Mouse (Mus musculus): ENCODE results near the gene Cdkn2aipnl. TPM values are rescaled to one million over a fixed set of nuclear protein-coding genes. Genes with fewer than 3 reads are reported as not detected.

The Cdkn2aipnl gene
- polyA plus RNA-seq, 1 experiment from 2014 or later, result 116 TPM

GRCm38 (mm10) chr11:51949919-51950318 lies 17.5 kb upstream of the Cdkn2aipnl start:
- H3K27ac ChIP-seq (replicated peaks), result no peak overlapping the region
- H3K9me3 ChIP-seq, result no peaks in the 10 kb centered on the region
- no peaks in the 10 kb centered on the region for H3K27me3 ChIP-seq
- no peak for ATAC-seq (ENCODE audit: low read depth)
- peaks cover 8% of the 10 kb centered on the region for H3K4me1 ChIP-seq (replicated peaks)
- H3K36me3 ChIP-seq, result no peaks in the 10 kb centered on the region
- H3K9ac ChIP-seq, result no peak overlapping the region
- 90% methylated on average over 9 of the region's 9 CpGs for WGBS
- H3K4me3 ChIP-seq, result no peak overlapping the region
- H3K4me2 ChIP-seq, result no peak overlapping the region

GRCm38 (mm10) chr11:51951861-51952420 lies 15.5 kb upstream of the Cdkn2aipnl start:
- no peaks in the 10 kb centered on the region for H3K27me3 ChIP-seq
- H3K27ac ChIP-seq (replicated peaks), result no peak overlapping the region
- WGBS, result 66% methylated on average over 5 of the region's 5 CpGs
- no peak overlapping the region for H3K4me2 ChIP-seq
- no peak for ATAC-seq (ENCODE audit: low read depth)
- no peak overlapping the region for H3K9ac ChIP-seq
- no peaks in the 10 kb centered on the region for H3K9me3 ChIP-seq
- H3K4me1 ChIP-seq (replicated peaks), result no peaks in the 10 kb centered on the region
- no peak overlapping the region for H3K4me3 ChIP-seq
- no peaks in the 10 kb centered on the region for H3K36me3 ChIP-seq

GRCm38 (mm10) chr11:51956112-51956511 lies 11.3 kb upstream of the Cdkn2aipnl start:
- no peaks in the 10 kb centered on the region for H3K27me3 ChIP-seq
- H3K9ac ChIP-seq, result no peak overlapping the region
- WGBS, result 83% methylated on average over 9 of the region's 9 CpGs
- no peaks in the 10 kb centered on the region for H3K36me3 ChIP-seq
- ATAC-seq (ENCODE audit: low read depth), result no peak
- no peak overlapping the region for H3K4me2 ChIP-seq
- H3K9me3 ChIP-seq, result 0 out of 2 replicates have a peak, but pooled peaks cover 6% of the 10 kb centered on the region
- no peaks in the 10 kb centered on the region for H3K4me1 ChIP-seq (replicated peaks)
- no peak overlapping the region for H3K4me3 ChIP-seq
- no peak overlapping the region for H3K27ac ChIP-seq (replicated peaks)

GRCm38 (mm10) chr11:51957760-51958159 lies 9.7 kb upstream of the Cdkn2aipnl start:
- Histone ChIP-seq H3K9me3 (0 out of 2 replicates have a peak, but pooled peaks cover 6% of the 10 kb centered on the region), H3K4me1 (replicated peaks) (no peaks in the 10 kb centered on the region), H3K36me3 (no peaks in the 10 kb centered on the region), H3K4me3 (no peak overlapping the region), H3K4me2 (no peak overlapping the region), H3K9ac (no peak overlapping the region), H3K27ac (replicated peaks) (no peak overlapping the region), H3K27me3 (no peaks in the 10 kb centered on the region)
- no peak for ATAC-seq (ENCODE audit: low read depth)
- 89% methylated on average over 4 of the region's 4 CpGs for WGBS

DNA sequence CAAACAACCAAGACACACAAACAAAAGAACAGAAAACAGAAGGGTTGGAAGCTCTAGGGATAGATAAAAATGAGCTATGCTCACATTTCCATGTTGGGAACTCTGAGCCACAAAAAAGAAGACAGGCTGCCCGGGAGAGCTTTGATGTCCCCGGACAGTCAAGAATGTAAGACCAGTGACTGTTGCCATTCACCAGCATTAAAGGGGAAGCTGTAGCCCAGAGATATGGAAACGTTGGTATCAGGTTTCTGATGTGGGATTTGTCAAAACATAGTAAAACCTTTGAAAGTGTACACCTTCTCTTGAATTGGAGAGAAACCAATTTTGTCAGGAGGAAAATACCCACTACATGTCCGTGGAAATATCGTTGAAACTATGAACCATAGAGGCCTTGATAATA lies 8.0 kb upstream of the Cdkn2aipnl start:
- Histone ChIP-seq H3K36me3 (no peaks in the 10 kb centered on the region), H3K9me3 (0 out of 2 replicates have a peak, but pooled peaks cover 6% of the 10 kb centered on the region), H3K4me1 (replicated peaks) (no peaks in the 10 kb centered on the region), H3K9ac (no peak overlapping the region), H3K4me3 (no peak overlapping the region), H3K27me3 (no peaks in the 10 kb centered on the region), H3K4me2 (no peak overlapping the region), H3K27ac (replicated peaks) (no peak overlapping the region)
- 85% methylated on average over 5 of the region's 5 CpGs for WGBS
- ATAC-seq (ENCODE audit: low read depth), result no peak

DNA sequence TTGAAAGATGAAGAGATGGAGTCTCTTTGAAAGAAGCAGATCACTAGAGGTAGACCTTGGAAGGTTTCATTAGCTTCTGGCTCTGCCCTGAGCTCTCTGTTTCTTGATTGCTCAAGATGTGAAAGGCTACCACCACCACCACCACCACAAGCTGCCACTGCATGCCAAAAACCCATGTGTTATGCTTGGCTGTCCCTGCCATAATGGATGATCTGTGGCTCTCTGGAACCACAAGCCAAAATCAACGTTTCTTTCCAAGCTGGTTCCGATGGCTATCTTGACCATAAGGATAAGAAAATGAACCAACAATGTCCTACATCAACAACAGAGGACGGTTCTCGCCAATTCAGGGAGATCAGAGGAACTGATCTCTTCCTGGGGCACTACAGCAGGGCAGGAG lies 7.4 kb upstream of the Cdkn2aipnl start:
- WGBS, result 91% methylated on average over 4 of the region's 4 CpGs

DNA sequence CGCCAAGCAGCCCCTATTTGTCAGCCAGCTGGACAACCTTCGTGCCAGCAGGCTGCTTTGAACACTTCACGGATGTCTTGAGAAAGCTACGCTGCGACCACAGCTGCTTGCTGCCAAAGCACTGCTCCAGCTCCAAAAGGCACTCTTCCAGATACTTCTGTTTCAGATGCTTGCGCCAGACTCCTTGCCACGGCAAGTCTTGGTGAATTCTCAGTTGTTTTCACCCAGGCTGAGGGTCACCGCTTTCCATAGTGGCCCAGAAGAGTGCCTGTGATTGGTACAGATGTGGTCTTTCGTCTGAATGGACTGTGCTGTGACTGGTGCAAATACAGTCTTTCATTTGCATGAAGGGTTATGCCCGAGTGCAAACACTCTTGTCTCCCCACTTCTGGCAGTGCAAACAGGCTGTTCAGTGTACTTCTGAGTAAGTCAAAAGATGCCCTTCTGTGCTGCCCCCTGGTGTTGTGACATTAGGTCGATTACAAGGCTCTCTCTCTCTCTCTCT lies 6.4 kb upstream of the Cdkn2aipnl start:
- H3K4me2 ChIP-seq, result no peak overlapping the region
- 0 out of 2 replicates have a peak, but pooled peaks cover 6% of the 10 kb centered on the region for H3K9me3 ChIP-seq
- no peak overlapping the region for H3K4me3 ChIP-seq
- ATAC-seq (ENCODE audit: low read depth), result no peak
- 67% methylated on average over 11 of the region's 11 CpGs for WGBS
- no peak overlapping the region for H3K9ac ChIP-seq
- no peaks in the 10 kb centered on the region for H3K4me1 ChIP-seq (replicated peaks)
- no peaks in the 10 kb centered on the region for H3K27me3 ChIP-seq
- H3K27ac ChIP-seq (replicated peaks), result no peak overlapping the region
- no peaks in the 10 kb centered on the region for H3K36me3 ChIP-seq

More for the DNA sequence above, 7.4 kb upstream of the Cdkn2aipnl start:
- Histone ChIP-seq H3K4me3 (no peak overlapping the region), H3K9me3 (0 out of 2 replicates have a peak, but pooled peaks cover 6% of the 10 kb centered on the region), H3K27me3 (no peaks in the 10 kb centered on the region), H3K9ac (no peak overlapping the region), H3K4me2 (no peak overlapping the region), H3K36me3 (no peaks in the 10 kb centered on the region), H3K27ac (replicated peaks) (no peak overlapping the region), H3K4me1 (replicated peaks) (no peaks in the 10 kb centered on the region)
- no peak for ATAC-seq (ENCODE audit: low read depth)

DNA sequence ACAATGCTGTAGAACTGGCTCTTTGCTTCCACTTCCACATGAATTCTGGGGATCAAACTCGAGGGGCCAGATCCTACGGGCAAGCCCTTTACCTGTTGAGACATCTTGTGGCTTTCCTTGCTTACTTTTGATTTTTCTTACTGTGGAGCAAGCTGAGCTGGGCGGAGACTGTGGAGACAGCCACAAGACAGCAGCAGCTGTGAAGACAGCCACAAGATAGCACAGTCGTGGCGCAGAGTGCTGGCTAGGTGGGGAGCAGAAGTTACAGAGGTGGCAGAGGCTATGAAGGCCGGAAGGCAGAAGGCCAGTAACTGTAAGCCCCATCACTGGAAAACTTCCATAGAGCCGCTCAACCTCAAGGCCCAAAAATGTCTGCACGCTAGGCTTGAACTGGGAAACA lies 5.7 kb upstream of the Cdkn2aipnl start:
- no peaks in the 10 kb centered on the region for H3K27me3 ChIP-seq
- H3K4me3 ChIP-seq, result no peak overlapping the region
- H3K9ac ChIP-seq, result no peak overlapping the region
- 91% methylated on average over 8 of the region's 8 CpGs for WGBS
- H3K4me1 ChIP-seq (replicated peaks), result no peaks in the 10 kb centered on the region
- H3K4me2 ChIP-seq, result no peak overlapping the region
- no peak overlapping the region for H3K27ac ChIP-seq (replicated peaks)
- H3K9me3 ChIP-seq, result 0 out of 2 replicates have a peak, but pooled peaks cover 6% of the 10 kb centered on the region
- no peak for ATAC-seq (ENCODE audit: low read depth)
- no peaks in the 10 kb centered on the region for H3K36me3 ChIP-seq

- Histone ChIP-seq H3K4me2 (no peak overlapping the region), H3K9ac (no peak overlapping the region), H3K27ac (replicated peaks) (no peak overlapping the region), H3K36me3 (no peaks in the 10 kb centered on the region), H3K4me3 (no peak overlapping the region), H3K9me3 (0 out of 2 replicates have a peak, but pooled peaks cover 6% of the 10 kb centered on the region), H3K4me1 (replicated peaks) (no peaks in the 10 kb centered on the region), H3K27me3 (no peaks in the 10 kb centered on the region)
- 89% methylated on average over 7 of the region's 7 CpGs for WGBS
- ATAC-seq (ENCODE audit: low read depth), result no peak
Observed at GRCm38 (mm10) chr11:51962277-51962676, 5.2 kb upstream of the Cdkn2aipnl start.

- WGBS, result 83% methylated on average over 5 of the region's 5 CpGs
Observed at GRCm38 (mm10) chr11:51966651-51967050, 810 bp upstream of the Cdkn2aipnl start.

GRCm38 (mm10) chr11:51968896-51969295 lies 1.4 kb downstream of the Cdkn2aipnl start:
- no peak overlapping the region for H3K4me3 ChIP-seq
- no peak overlapping the region for H3K27ac ChIP-seq (replicated peaks)
- no peak overlapping the region for H3K9ac ChIP-seq
- no peak for ATAC-seq (ENCODE audit: low read depth)
- H3K36me3 ChIP-seq, result peaks cover 40% of the 10 kb centered on the region
- H3K4me2 ChIP-seq, result peak overlapping the region; percentile 80
- H3K4me1 ChIP-seq (replicated peaks), result peaks cover 14% of the 10 kb centered on the region
- H3K27me3 ChIP-seq, result no peaks in the 10 kb centered on the region
- 92% methylated on average over 9 of the region's 9 CpGs for WGBS
- no peaks in the 10 kb centered on the region for H3K9me3 ChIP-seq

More at GRCm38 (mm10) chr11:51966651-51967050, 810 bp upstream of the Cdkn2aipnl start:
- H3K9ac ChIP-seq, result no peak overlapping the region
- no peak for ATAC-seq (ENCODE audit: low read depth)
- no peak overlapping the region for H3K4me2 ChIP-seq
- peaks cover 14% of the 10 kb centered on the region for H3K4me1 ChIP-seq (replicated peaks)
- H3K4me3 ChIP-seq, result no peak overlapping the region
- H3K27me3 ChIP-seq, result no peaks in the 10 kb centered on the region
- H3K9me3 ChIP-seq, result no peaks in the 10 kb centered on the region
- H3K27ac ChIP-seq (replicated peaks), result no peak overlapping the region
- peaks cover 18% of the 10 kb centered on the region for H3K36me3 ChIP-seq

GRCm38 (mm10) chr11:51969511-51969910 lies 2.0 kb downstream of the Cdkn2aipnl start:
- Histone ChIP-seq H3K36me3 (peaks cover 46% of the 10 kb centered on the region), H3K9ac (no peak overlapping the region), H3K4me2 (no peak overlapping the region), H3K9me3 (no peaks in the 10 kb centered on the region), H3K27me3 (no peaks in the 10 kb centered on the region), H3K27ac (replicated peaks) (no peak overlapping the region), H3K4me3 (no peak overlapping the region), H3K4me1 (replicated peaks) (peaks cover 14% of the 10 kb centered on the region)
- ATAC-seq (ENCODE audit: low read depth), result no peak
- 92% methylated on average over 2 of the region's 2 CpGs for WGBS

DNA sequence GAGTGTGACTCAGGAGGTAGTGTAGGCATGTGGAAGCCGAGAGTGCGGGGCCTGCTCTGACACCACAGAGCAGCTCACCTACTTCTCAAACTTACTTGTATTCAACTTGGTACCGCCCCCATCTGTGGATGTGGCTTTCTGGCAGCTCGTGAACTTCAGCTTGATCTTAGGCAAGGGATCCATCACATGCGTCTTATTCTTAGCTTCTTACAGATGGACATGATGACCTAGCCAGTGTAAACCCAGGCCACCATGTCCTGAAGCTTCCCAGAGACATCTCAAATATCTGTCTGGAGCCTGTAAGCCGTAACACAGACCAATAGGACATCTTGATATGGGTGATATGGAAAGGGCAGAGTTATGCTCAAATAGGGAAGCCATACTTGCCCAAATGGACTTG lies 4.2 kb downstream of the Cdkn2aipnl start:
- peaks cover 60% of the 10 kb centered on the region for H3K36me3 ChIP-seq
- 96% methylated on average over 6 of the region's 6 CpGs for WGBS
- no peak overlapping the region for H3K27ac ChIP-seq (replicated peaks)
- H3K4me1 ChIP-seq (replicated peaks), result peaks cover 14% of the 10 kb centered on the region
- H3K9ac ChIP-seq, result no peak overlapping the region
- no peak overlapping the region for H3K4me3 ChIP-seq
- H3K9me3 ChIP-seq, result no peaks in the 10 kb centered on the region
- no peak overlapping the region for H3K4me2 ChIP-seq
- no peak for ATAC-seq (ENCODE audit: low read depth)
- H3K27me3 ChIP-seq, result no peaks in the 10 kb centered on the region

All from neural tube, embryonic 13.5 days (tissue).